Mouse (Mus musculus): ENCODE results near the gene Fam155a. TPM values are rescaled to one million over a fixed set of nuclear protein-coding genes. Genes with fewer than 3 reads are reported as not detected.

Fam155a gene
- total and polyA plus RNA-seq, 3 experiments, result not detected

DNA sequence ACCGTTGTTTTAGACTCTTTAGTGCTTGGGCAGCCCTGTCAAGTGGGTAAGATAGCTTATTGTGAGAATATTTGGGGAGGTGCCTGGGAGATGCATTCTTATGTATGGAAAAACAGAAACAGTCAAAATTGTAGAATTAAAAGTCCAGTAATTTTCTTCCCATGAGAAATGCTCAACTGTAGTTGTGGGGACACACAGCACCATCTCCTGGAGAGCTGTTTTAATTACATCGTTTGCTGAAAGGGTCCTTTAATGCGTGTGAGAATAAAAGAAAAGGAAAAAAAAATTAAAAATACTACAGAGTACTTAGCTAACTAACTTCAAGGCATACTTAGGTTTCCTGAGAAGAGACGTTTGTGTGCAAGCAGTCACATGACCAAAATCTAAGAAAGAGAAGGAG lies 582.3 kb downstream of the Fam155a start:
- Histone ChIP-seq H3K36me3 (replicated peaks in 1 of 2; ENCODE audit: control insufficient read depth in 1 of 2, insufficient read depth in 1 of 2, low read length in 1 of 2) (no peaks in the 10 kb centered on the region), H3K4me2 (ENCODE audit: insufficient read depth, low read depth, poor library complexity, severe bottlenecking) (no peak overlapping the region), H3K9ac (ENCODE audit: insufficient read depth, low read depth) (no peak overlapping the region), H3K27ac (ENCODE audit: insufficient read depth, low read depth) (no peak overlapping the region), H3K9me3 (replicated peaks; ENCODE audit: low read length) (peaks cover 75% of the 10 kb centered on the region), H3K4me1 (ENCODE audit: control insufficient read depth in 1 of 2, insufficient read depth in 2 of 2) (no peaks in the 10 kb centered on the region), H3K4me3 (replicated peaks in 1 of 3; ENCODE audit: low read depth in 2 of 3, low read length in 2 of 3, poor library complexity in 1 of 3) (no peak overlapping the region), H3K79me2 (replicated peaks; ENCODE audit: control insufficient read depth, extremely low read depth, insufficient read depth, poor library complexity, severe bottlenecking) (no peaks in the 10 kb centered on the region), H3K27me3 (replicated peaks) (no peaks in the 10 kb centered on the region)
- in situ Hi-C loops (cut with MboI; ENCODE audit: low pct_ligation_motif_present, low pct_unique_long_range_greater_than_20kb, low sequenced_read_pairs), result no loop called here
- TF ChIP-seq HCFC1 (IDR thresholded peaks at IDR 0.05; ENCODE audit: low read depth, low read length), result no peak
- no peak for DNase-seq (ENCODE audit: extremely low read depth)
- dilution Hi-C loops (cut with MboI; ENCODE audit: extremely low pct_ligation_motif_present, extremely low pct_unique_long_range_greater_than_20kb, low sequenced_read_pairs), result no loop called here

DNA sequence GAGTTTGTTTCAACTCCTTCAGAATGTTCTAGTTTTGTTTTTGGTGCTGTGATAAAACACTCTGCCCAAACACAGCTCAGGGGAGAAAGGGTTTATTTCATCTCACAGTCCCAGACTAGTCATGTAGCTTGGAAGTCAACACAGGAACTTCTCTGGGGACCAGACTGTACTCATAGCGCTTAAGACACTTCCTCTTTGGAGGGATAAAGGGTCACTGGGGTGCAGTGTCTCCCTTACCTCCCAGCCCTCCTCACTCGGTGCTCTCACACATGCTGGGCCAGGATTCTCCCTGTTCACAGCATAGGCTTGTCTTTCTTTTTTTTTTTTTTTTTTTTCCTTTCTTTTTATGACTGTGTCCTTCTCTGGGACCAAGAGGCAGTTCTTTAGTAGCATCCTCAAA lies 585.8 kb downstream of the Fam155a start:
- in situ Hi-C loops (cut with MboI; ENCODE audit: low pct_ligation_motif_present, low pct_unique_long_range_greater_than_20kb, low sequenced_read_pairs) (no loop called here), dilution Hi-C loops (cut with MboI; ENCODE audit: extremely low pct_ligation_motif_present, extremely low pct_unique_long_range_greater_than_20kb, low sequenced_read_pairs) (no loop called here)
- Histone ChIP-seq H3K9me3 (replicated peaks; ENCODE audit: low read length) (peaks cover 81% of the 10 kb centered on the region), H3K36me3 (replicated peaks in 1 of 2; ENCODE audit: control insufficient read depth in 1 of 2, insufficient read depth in 1 of 2, low read length in 1 of 2) (no peaks in the 10 kb centered on the region), H3K27ac (ENCODE audit: insufficient read depth, low read depth) (no peak overlapping the region), H3K27me3 (replicated peaks) (no peaks in the 10 kb centered on the region), H3K4me2 (ENCODE audit: insufficient read depth, low read depth, poor library complexity, severe bottlenecking) (no peak overlapping the region), H3K4me3 (replicated peaks in 1 of 3; ENCODE audit: low read depth in 2 of 3, low read length in 2 of 3, poor library complexity in 1 of 3) (no peak overlapping the region), H3K4me1 (ENCODE audit: control insufficient read depth in 1 of 2, insufficient read depth in 2 of 2) (no peaks in the 10 kb centered on the region), H3K79me2 (replicated peaks; ENCODE audit: control insufficient read depth, extremely low read depth, insufficient read depth, poor library complexity, severe bottlenecking) (no peaks in the 10 kb centered on the region), H3K9ac (ENCODE audit: insufficient read depth, low read depth) (no peak overlapping the region)
- TF ChIP-seq MEF2A (IDR thresholded peaks at IDR 0.05; ENCODE audit: borderline replicate concordance, low read depth, low read length) (no peak), PAX5 (IDR thresholded peaks at IDR 0.05; ENCODE audit: low read length) (no peak), BHLHE40 (IDR thresholded peaks at IDR 0.05; ENCODE audit: low read depth, low read length) (no peak), MAZ (IDR thresholded peaks at IDR 0.05; ENCODE audit: low read depth, low read length) (no peak), TCF12 (IDR thresholded peaks at IDR 0.05; ENCODE audit: low read depth, low read length) (no peak), JUND (conservative IDR thresholded peaks at IDR 0.05; ENCODE audit: low read depth, low read length) (no peak), ZMIZ1 (IDR thresholded peaks at IDR 0.05; ENCODE audit: low read depth, low read length) (no peak), ZKSCAN1 (IDR thresholded peaks at IDR 0.05; ENCODE audit: borderline replicate concordance, low read depth, low read length) (no peak), NRF1 (IDR thresholded peaks at IDR 0.05; ENCODE audit: low read depth, low read length) (no peak), MYC (IDR thresholded peaks at IDR 0.05; ENCODE audit: low read depth, low read length) (no peak), CHD1 (IDR thresholded peaks at IDR 0.05; ENCODE audit: low read depth, low read length) (no peak), MAFK (IDR thresholded peaks at IDR 0.05; ENCODE audit: insufficient replicate concordance, low read length) (no peak), RCOR1 (conservative IDR thresholded peaks at IDR 0.05; ENCODE audit: low read depth, low read length) (no peak), KAT2A (IDR thresholded peaks at IDR 0.05; ENCODE audit: insufficient replicate concordance, low read length) (no peak)
- DNase-seq (ENCODE audit: extremely low read depth), result no peak
